Mouse (Mus musculus) limb, embryonic 10.5 days (tissue): ENCODE data around the gene St8sia6. TPM values are rescaled to one million over a fixed set of nuclear protein-coding genes. Genes with fewer than 3 reads are reported as not detected.

ENCODE experiments used
- DNase-seq: peaks from one replicate; pipeline ENCODE4 v3.0.0-alpha.2; 2017; ENCODE audit warnings: low spot score
- H3K27ac ChIP-seq: fragments of 300-500 bp; sonication (generic); 2 replicates; pipeline ENCODE4 v1.5.1; 2016; ENCODE audit warnings: mild to moderate bottlenecking
- H3K27me3 ChIP-seq: fragments of 300-500 bp; sonication (generic); 2 replicates; pipeline ENCODE4 v1.6.1; 2016; ENCODE audit warnings: low read depth, mild to moderate bottlenecking; ENCODE audit not compliant: poor library complexity, severe bottlenecking
- H3K36me3 ChIP-seq: fragments of 300-500 bp; sonication (generic); 2 replicates; pipeline ENCODE4 v1.6.1; 2016; ENCODE audit warnings: mild to moderate bottlenecking, moderate library complexity
- H3K4me1 ChIP-seq: fragments of 300-500 bp; sonication (generic); 2 replicates; pipeline ENCODE4 v1.6.1; 2016
- H3K4me3 ChIP-seq: fragments of 300-500 bp; sonication (generic); 2 replicates; pipeline ENCODE4 v1.5.1; 2016; ENCODE audit warnings: mild to moderate bottlenecking, moderate library complexity
- H3K9me3 ChIP-seq: fragments of 300-500 bp; sonication (generic); replicated peaks from 2 replicates; pipeline ENCODE4 v1.6.1; 2016; ENCODE audit warnings: mild to moderate bottlenecking
- WGBS: fragments of 180-500 bp; shearing (Covaris S2); methylation state at CpG from one replicate; pipeline ENCODE4 v1.1.7; 2016; 5-methylcytosine and 5-hydroxymethylcytosine counted together
- polyA plus RNA-seq: library from polyadenylated mRNA; unstranded; fragments of >200 nt; fragmentation: Nextera tagmentation; extraction: Ambion mirVana; gene quantifications from 2 replicates; pipeline ENCODE4 v1.2.1, GENCODE M21; 2016

Gene St8sia6
- polyA plus RNA-seq = 0.88 and 1.7 TPM in 2 replicates

DNA sequence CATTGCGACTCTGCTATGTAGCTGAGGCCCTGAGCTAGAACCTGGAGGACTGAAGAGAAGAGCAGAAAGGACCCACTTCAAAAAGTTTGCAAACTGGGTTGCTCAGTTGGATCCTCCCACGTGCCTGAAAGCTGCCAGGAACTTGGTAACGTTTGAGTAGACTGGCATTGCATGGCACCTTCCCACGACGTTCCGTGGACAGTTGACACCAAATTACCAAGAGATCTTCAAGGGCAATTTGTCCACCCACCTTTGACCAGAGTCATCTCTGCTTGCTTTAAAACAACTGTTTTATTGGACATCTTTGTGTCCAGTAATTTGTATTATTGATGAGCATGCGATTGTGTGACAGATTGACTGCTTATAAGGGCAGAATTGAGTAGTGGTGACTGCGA, at the start of gene St8sia6:
Gene St8sia6 (minus strand): TSS at position 96 of the 395 bp plus-strand sequence.
- no peaks in the 10 kb centered on the region for H3K36me3 ChIP-seq
- H3K4me3 ChIP-seq = peak within 1 kb of the TSS; percentile 68
- H3K27ac ChIP-seq = peak within 1 kb of the TSS; percentile 74
- H3K4me1 ChIP-seq = peaks cover 22% of the 10 kb centered on the region; the same call in 1 of the 2 replicates
- H3K9me3 ChIP-seq = no peaks in the 10 kb centered on the region
- DNase-seq = no peak
- H3K27me3 ChIP-seq = peaks cover 44% of the 10 kb centered on the region
- 55% methylated on average over 8 of the region's 8 CpGs for WGBS

GRCm38 (mm10) chr2:13836310-13836709, 42.4 kb upstream of the St8sia6 start:
- no peak overlapping the region for H3K4me3 ChIP-seq
- DNase-seq = no peak
- H3K36me3 ChIP-seq = no peaks in the 10 kb centered on the region
- WGBS = 86% methylated on average over 3 of the region's 3 CpGs
- no peak overlapping the region for H3K27ac ChIP-seq
- no peaks in the 10 kb centered on the region for H3K27me3 ChIP-seq
- no peaks in the 10 kb centered on the region for H3K4me1 ChIP-seq
- H3K9me3 ChIP-seq = no peaks in the 10 kb centered on the region

DNA sequence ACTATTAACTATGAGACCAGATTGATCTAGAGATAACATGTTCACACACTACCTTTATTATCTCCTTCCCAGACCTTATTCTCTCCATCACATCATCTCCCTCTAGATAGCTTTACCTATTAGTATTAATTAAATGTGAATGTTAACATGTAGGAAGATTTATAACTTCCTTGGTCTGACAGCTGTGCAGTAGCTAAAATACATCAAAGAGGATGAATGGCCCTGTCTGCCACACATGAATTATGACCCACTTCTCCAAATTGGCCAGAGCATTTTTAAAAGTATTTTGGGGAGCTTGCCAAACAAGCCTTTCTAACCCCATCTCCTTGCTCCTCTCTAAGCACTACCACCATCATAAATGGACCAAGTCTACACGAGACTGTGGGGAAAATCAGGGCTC, 41.1 kb upstream of the St8sia6 start:
- no peak for DNase-seq
- WGBS = 42% methylated on average over 1 of the region's 1 CpGs
- Histone ChIP-seq H3K4me1 (no peaks in the 10 kb centered on the region), H3K4me3 (no peak overlapping the region), H3K27me3 (no peaks in the 10 kb centered on the region), H3K36me3 (no peaks in the 10 kb centered on the region), H3K27ac (no peak overlapping the region), H3K9me3 (no peaks in the 10 kb centered on the region)

- DNase-seq = no peak
- 84% methylated on average over 2 of the region's 2 CpGs for WGBS
- Histone ChIP-seq H3K36me3 (no peaks in the 10 kb centered on the region), H3K27me3 (no peaks in the 10 kb centered on the region), H3K4me1 (no peaks in the 10 kb centered on the region), H3K4me3 (no peak overlapping the region), H3K9me3 (no peaks in the 10 kb centered on the region), H3K27ac (no peak overlapping the region)
Observed at GRCm38 (mm10) chr2:13816645-13817044, 22.8 kb upstream of the St8sia6 start.

- H3K27me3 ChIP-seq = no peaks in the 10 kb centered on the region
- no peak for DNase-seq
- 85% methylated on average over 5 of the region's 5 CpGs for WGBS
- no peaks in the 10 kb centered on the region for H3K9me3 ChIP-seq
- no peak overlapping the region for H3K4me3 ChIP-seq
- no peak overlapping the region for H3K27ac ChIP-seq
- H3K4me1 ChIP-seq = no peaks in the 10 kb centered on the region
- no peaks in the 10 kb centered on the region for H3K36me3 ChIP-seq
Observed at GRCm38 (mm10) chr2:13808593-13808992, 14.7 kb upstream of the St8sia6 start.

DNA sequence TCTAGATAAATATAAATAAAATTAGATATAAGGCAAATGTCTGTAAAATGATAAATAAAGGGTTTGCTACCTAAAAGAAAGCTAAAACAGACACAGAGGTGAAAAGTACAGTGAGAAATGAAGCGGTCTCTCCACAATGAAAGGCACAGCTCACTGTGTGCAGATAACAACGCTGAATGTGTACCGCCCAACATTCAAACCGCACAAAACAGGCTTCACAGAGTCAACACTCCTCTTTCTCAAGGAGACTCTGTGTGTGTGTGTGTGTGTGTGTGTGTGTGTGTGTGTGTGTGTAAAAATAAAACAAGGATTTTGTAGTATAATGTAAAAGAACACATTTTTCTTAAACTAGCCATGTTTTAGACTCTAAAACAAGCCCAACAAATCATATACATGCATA, 14.1 kb upstream of the St8sia6 start:
- H3K4me3 ChIP-seq = no peak overlapping the region
- H3K9me3 ChIP-seq = no peaks in the 10 kb centered on the region
- H3K36me3 ChIP-seq = no peaks in the 10 kb centered on the region
- H3K27ac ChIP-seq = no peak overlapping the region
- 89% methylated on average over 4 of the region's 4 CpGs for WGBS
- H3K27me3 ChIP-seq = no peaks in the 10 kb centered on the region
- DNase-seq = no peak
- H3K4me1 ChIP-seq = no peaks in the 10 kb centered on the region

GRCm38 (mm10) chr2:13806120-13806519, 12.3 kb upstream of the St8sia6 start:
- H3K36me3 ChIP-seq = no peaks in the 10 kb centered on the region
- no peaks in the 10 kb centered on the region for H3K27me3 ChIP-seq
- no peaks in the 10 kb centered on the region for H3K4me1 ChIP-seq
- no peak for DNase-seq
- no peak overlapping the region for H3K4me3 ChIP-seq
- H3K9me3 ChIP-seq = no peaks in the 10 kb centered on the region
- 82% methylated on average over 3 of the region's 3 CpGs for WGBS
- H3K27ac ChIP-seq = no peak overlapping the region

DNA sequence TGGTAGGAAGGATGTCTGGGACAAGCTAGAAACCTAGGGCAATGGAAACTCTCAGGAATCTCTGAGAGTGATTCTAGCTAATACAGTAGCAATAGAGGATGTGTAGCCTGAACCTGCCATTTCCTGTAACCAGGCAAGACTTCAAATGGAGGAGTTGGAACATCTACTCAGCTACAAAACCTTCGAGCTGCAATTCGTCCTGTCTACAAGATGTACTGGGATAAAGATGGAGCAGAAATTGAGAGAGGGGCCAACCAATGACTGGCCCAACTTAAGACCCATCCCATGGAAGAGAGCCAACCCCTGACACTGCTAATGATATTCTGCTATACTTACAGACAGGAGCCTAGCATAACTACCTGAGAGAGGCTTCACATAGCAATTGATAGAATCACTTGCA, 6.8 kb upstream of the St8sia6 start:
- WGBS = 92% methylated on average over 2 of the region's 2 CpGs
- Histone ChIP-seq H3K27me3 (no peaks in the 10 kb centered on the region), H3K27ac (no peak overlapping the region), H3K36me3 (no peaks in the 10 kb centered on the region), H3K4me1 (peaks cover 7% of the 10 kb centered on the region; the same call in 1 of the 2 replicates), H3K9me3 (no peaks in the 10 kb centered on the region), H3K4me3 (no peak overlapping the region)
- no peak for DNase-seq

- Histone ChIP-seq H3K9me3 (no peaks in the 10 kb centered on the region), H3K4me3 (no peak overlapping the region), H3K27me3 (peaks cover 44% of the 10 kb centered on the region), H3K4me1 (peaks cover 22% of the 10 kb centered on the region; the same call in 1 of the 2 replicates), H3K27ac (no peak overlapping the region), H3K36me3 (no peaks in the 10 kb centered on the region)
- DNase-seq = no peak
- 89% methylated on average over 8 of the region's 8 CpGs for WGBS
Observed at GRCm38 (mm10) chr2:13794446-13794845, 582 bp upstream of the St8sia6 start.

GRCm38 (mm10) chr2:13793054-13793968, 553 bp downstream of the St8sia6 start:
- Histone ChIP-seq H3K27me3 (peaks cover 44% of the 10 kb centered on the region), H3K27ac (peak overlapping the region; percentile 74), H3K9me3 (no peaks in the 10 kb centered on the region), H3K4me1 (peaks cover 22% of the 10 kb centered on the region; the same call in 1 of the 2 replicates), H3K4me3 (peak overlapping the region; percentile 68), H3K36me3 (no peaks in the 10 kb centered on the region)
- WGBS = under 1% methylated on average over 89 of the region's 89 CpGs
- peak; percentile 75 for DNase-seq

- no peak overlapping the region for H3K27ac ChIP-seq
- 46% methylated on average over 13 of the region's 13 CpGs for WGBS
- peak overlapping the region; percentile 68 for H3K4me3 ChIP-seq
- peaks cover 22% of the 10 kb centered on the region; the same call in 1 of the 2 replicates for H3K4me1 ChIP-seq
- no peak for DNase-seq
- no peaks in the 10 kb centered on the region for H3K9me3 ChIP-seq
- peaks cover 44% of the 10 kb centered on the region for H3K27me3 ChIP-seq
- no peaks in the 10 kb centered on the region for H3K36me3 ChIP-seq
Observed at GRCm38 (mm10) chr2:13792256-13793005, 1.4 kb downstream of the St8sia6 start.

DNA sequence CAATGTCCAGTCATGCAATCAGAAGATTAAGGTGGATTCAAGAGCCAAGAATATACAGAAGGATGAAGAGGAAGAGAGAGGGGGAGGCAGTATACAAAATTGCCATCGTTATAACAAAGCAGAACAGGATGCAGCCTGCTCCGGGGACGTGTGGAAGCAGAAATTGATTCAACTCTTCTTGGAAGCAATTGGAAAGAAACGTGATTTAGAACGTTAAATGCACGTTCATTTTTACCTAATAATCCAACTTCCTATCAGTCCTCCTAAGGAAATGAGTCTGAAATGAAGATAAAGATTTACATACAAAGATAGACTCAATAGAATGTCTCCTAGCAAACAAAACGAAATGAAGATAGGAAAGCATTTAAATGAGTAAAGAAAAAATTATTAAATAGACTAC, 2.3 kb downstream of the St8sia6 start:
- no peak for DNase-seq
- H3K4me3 ChIP-seq = no peak overlapping the region
- H3K4me1 ChIP-seq = peaks cover 22% of the 10 kb centered on the region; the same call in 1 of the 2 replicates
- 63% methylated on average over 7 of the region's 7 CpGs for WGBS
- H3K27me3 ChIP-seq = peaks cover 44% of the 10 kb centered on the region
- no peak overlapping the region for H3K27ac ChIP-seq
- no peaks in the 10 kb centered on the region for H3K9me3 ChIP-seq
- no peaks in the 10 kb centered on the region for H3K36me3 ChIP-seq

DNA sequence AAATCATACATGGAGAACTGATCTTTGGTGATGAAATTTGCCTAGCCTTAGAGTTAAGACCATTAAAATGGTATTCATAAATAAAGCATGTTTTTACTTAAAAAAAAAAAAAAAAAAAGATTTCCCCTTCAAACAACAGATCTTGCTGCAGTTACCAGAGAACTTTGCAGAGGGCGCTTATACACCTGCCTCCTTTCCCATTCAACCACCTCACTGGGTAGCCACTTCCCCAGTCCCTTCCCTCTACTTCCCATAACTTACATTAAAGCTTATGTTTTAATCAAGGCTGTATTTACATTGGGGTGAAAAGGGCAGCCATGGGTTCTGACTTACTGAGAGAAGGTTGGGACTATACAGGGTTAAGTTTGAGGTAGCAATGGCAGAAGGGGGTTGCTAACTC, 4.5 kb downstream of the St8sia6 start:
- H3K27me3 ChIP-seq = peaks cover 35% of the 10 kb centered on the region
- 44% methylated on average over 1 of the region's 1 CpGs for WGBS
- no peak overlapping the region for H3K4me3 ChIP-seq
- no peak overlapping the region for H3K27ac ChIP-seq
- H3K9me3 ChIP-seq = no peaks in the 10 kb centered on the region
- H3K36me3 ChIP-seq = no peaks in the 10 kb centered on the region
- H3K4me1 ChIP-seq = peaks cover 15% of the 10 kb centered on the region; the same call in 1 of the 2 replicates
- DNase-seq = no peak
